Mouse (Mus musculus): ENCODE results near the gene Pfdn6. TPM values are rescaled to one million over a fixed set of nuclear protein-coding genes. Genes with fewer than 3 reads are reported as not detected.

The Pfdn6 gene
- total and polyA plus RNA-seq, 2 experiments from 2014 or later, result 25.2 to 168 TPM

DNA sequence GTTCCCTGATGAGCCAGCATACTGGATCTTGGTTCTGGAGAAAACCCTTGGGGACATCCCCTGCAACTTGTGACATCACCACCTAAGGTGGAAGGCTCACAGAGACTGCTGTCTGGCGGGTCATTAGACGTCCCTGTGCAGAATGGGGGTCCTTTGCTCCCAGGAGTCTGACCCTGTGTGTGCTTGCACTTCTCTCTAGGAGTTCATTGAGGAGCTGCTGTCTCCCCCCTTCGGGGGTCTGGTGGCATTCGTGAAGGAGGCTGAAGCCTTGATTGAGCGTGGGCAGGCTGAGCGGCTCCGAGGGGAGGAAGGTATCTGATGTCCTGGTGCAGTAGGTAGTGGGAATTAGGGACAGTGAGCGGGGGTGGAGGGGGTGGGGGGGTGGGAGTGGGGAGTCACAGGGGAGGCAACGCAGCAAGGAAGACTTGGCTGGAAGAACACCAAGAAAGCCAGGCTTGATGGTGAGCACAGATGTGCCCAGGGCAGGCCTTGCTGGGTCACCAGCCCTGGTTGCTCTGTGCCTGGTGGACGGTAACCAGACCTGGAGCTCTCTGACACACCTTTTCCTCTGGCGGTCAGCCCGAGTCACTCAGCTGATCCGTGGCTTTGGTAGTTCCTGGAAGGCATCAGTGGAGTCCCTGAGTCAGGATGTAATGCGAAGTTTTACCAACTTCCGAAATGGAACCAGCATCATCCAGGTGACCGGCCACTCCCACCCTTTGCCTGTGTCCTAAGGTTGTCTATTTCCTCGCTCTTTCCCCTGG, 25.1 kb upstream of the Pfdn6 start:
- no peak for TF ChIP-seq CTCF (IDR thresholded peaks at IDR 0.05; ENCODE audit: low read depth)
- no peak overlapping the region for H3K4me3 ChIP-seq (ENCODE audit: low read length)
- H3K27ac ChIP-seq, result no peak overlapping the region
- H3K4me2 ChIP-seq (ENCODE audit: low read depth, low read length), result no peak overlapping the region
- H3K9me3 ChIP-seq (ENCODE audit: low read length), result no peaks in the 10 kb centered on the region
- H3K9ac ChIP-seq (replicated peaks; ENCODE audit: low read length), result no peak overlapping the region
- DNase-seq (ENCODE audit: low spot score) (no peak), ATAC-seq (no peak)
- H3K27me3 ChIP-seq (ENCODE audit: insufficient read depth, low read length), result no peaks in the 10 kb centered on the region
- WGBS, result 92% methylated on average over 17 of the region's 17 CpGs
- H3K36me3 ChIP-seq (ENCODE audit: insufficient read depth, low read length), result peaks cover 40% of the 10 kb centered on the region
- H3K4me1 ChIP-seq (ENCODE audit: insufficient read depth, low read length), result no peaks in the 10 kb centered on the region

DNA sequence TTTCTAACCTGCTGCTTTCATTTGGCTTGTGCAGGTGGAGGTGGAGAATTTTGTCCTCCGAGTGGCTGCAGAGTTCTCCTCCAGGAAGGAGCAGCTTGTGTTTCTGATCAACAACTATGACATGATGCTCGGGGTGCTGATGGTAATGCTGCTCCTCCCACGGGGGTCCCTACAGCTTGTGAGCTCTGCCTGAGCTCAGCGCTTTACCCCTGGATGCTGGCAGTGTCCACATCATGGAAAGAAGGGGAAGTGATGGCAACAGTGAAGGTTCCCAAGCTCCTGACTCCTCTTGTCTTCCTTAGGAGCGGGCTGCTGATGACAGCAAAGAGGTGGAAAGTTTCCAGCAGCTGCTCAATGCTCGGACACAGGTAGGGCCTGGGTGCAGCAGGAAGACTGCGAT, 22.7 kb upstream of the Pfdn6 start:
- Histone ChIP-seq H3K36me3 (ENCODE audit: insufficient read depth, low read length) (peaks cover 61% of the 10 kb centered on the region), H3K9ac (replicated peaks; ENCODE audit: low read length) (no peak overlapping the region), H3K27me3 (ENCODE audit: insufficient read depth, low read length) (no peaks in the 10 kb centered on the region), H3K27ac (no peak overlapping the region), H3K4me1 (ENCODE audit: insufficient read depth, low read length) (no peaks in the 10 kb centered on the region), H3K4me3 (ENCODE audit: low read length) (no peak overlapping the region), H3K4me2 (ENCODE audit: low read depth, low read length) (no peak overlapping the region), H3K9me3 (ENCODE audit: low read length) (no peaks in the 10 kb centered on the region)
- no peak for TF ChIP-seq CTCF (IDR thresholded peaks at IDR 0.05; ENCODE audit: low read depth)
- DNase-seq (ENCODE audit: low spot score) (no peak), ATAC-seq (no peak)
- WGBS, result 94% methylated on average over 7 of the region's 7 CpGs

- no peak for TF ChIP-seq CTCF (IDR thresholded peaks at IDR 0.05; ENCODE audit: low read depth)
- Histone ChIP-seq H3K4me1 (ENCODE audit: insufficient read depth, low read length) (peaks cover 5% of the 10 kb centered on the region), H3K36me3 (ENCODE audit: insufficient read depth, low read length) (peaks cover 44% of the 10 kb centered on the region), H3K9me3 (ENCODE audit: low read length) (no peaks in the 10 kb centered on the region), H3K4me3 (ENCODE audit: low read length) (no peak overlapping the region), H3K9ac (replicated peaks; ENCODE audit: low read length) (no peak overlapping the region), H3K4me2 (ENCODE audit: low read depth, low read length) (no peak overlapping the region), H3K27me3 (ENCODE audit: insufficient read depth, low read length) (no peaks in the 10 kb centered on the region), H3K27ac (no peak overlapping the region)
- no peak for ATAC-seq
- no peak for DNase-seq (ENCODE audit: low spot score)
- 93% methylated on average over 15 of the region's 15 CpGs for WGBS
Measured at GRCm38 (mm10) chr17:33959948-33960347, 19.8 kb upstream of the Pfdn6 start.

- H3K4me2 ChIP-seq (ENCODE audit: low read depth, low read length), result no peak overlapping the region
- no peak overlapping the region for H3K4me3 ChIP-seq (ENCODE audit: low read length)
- H3K9me3 ChIP-seq (ENCODE audit: low read length), result no peaks in the 10 kb centered on the region
- TF ChIP-seq CTCF (IDR thresholded peaks at IDR 0.05; ENCODE audit: low read depth), result no peak
- DNase-seq (ENCODE audit: low spot score), result no peak
- peaks cover 9% of the 10 kb centered on the region for H3K4me1 ChIP-seq (ENCODE audit: insufficient read depth, low read length)
- H3K27me3 ChIP-seq (ENCODE audit: insufficient read depth, low read length), result no peaks in the 10 kb centered on the region
- ATAC-seq, result no peak
- no peak overlapping the region for H3K9ac ChIP-seq (replicated peaks; ENCODE audit: low read length)
- 96% methylated on average over 13 of the region's 13 CpGs for WGBS
- H3K27ac ChIP-seq, result no peak overlapping the region
- H3K36me3 ChIP-seq (ENCODE audit: insufficient read depth, low read length), result peaks cover 43% of the 10 kb centered on the region
Measured at GRCm38 (mm10) chr17:33959135-33959534, 19.0 kb upstream of the Pfdn6 start.

- DNase-seq (ENCODE audit: low spot score) (no peak), ATAC-seq (no peak)
- Histone ChIP-seq H3K4me3 (ENCODE audit: low read length) (no peak overlapping the region), H3K27ac (no peak overlapping the region), H3K9me3 (ENCODE audit: low read length) (no peaks in the 10 kb centered on the region), H3K4me1 (ENCODE audit: insufficient read depth, low read length) (peaks cover 11% of the 10 kb centered on the region), H3K36me3 (ENCODE audit: insufficient read depth, low read length) (peaks cover 42% of the 10 kb centered on the region), H3K27me3 (ENCODE audit: insufficient read depth, low read length) (no peaks in the 10 kb centered on the region), H3K9ac (replicated peaks; ENCODE audit: low read length) (no peak overlapping the region), H3K4me2 (ENCODE audit: low read depth, low read length) (no peak overlapping the region)
- WGBS, result 94% methylated on average over 11 of the region's 11 CpGs
- TF ChIP-seq CTCF (IDR thresholded peaks at IDR 0.05; ENCODE audit: low read depth), result no peak
Measured at GRCm38 (mm10) chr17:33958451-33958850, 18.3 kb upstream of the Pfdn6 start.

DNA sequence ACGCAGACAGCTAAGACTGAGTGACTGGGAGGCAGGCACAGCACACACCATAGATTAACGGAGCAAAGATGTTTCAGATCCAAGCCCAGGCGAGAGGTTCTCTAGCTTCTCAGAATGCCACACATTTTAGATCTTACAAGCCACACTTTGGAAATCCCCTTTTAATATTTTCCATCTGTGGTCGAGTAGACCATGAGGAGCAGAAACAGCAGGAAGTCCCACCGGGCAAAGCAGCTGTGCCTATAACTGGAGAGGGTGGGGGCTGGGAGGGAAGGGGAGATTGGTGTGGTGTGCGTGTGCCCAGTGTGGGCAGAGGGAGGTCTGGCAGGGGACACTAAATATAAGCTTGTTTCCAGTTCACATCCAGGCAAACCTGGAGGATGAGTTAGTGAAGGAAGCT, 17.4 kb upstream of the Pfdn6 start:
- Histone ChIP-seq H3K9ac (replicated peaks; ENCODE audit: low read length) (no peak overlapping the region), H3K4me3 (ENCODE audit: low read length) (no peak overlapping the region), H3K9me3 (ENCODE audit: low read length) (no peaks in the 10 kb centered on the region), H3K27me3 (ENCODE audit: insufficient read depth, low read length) (no peaks in the 10 kb centered on the region), H3K4me2 (ENCODE audit: low read depth, low read length) (no peak overlapping the region), H3K27ac (no peak overlapping the region), H3K4me1 (ENCODE audit: insufficient read depth, low read length) (peaks cover 11% of the 10 kb centered on the region), H3K36me3 (ENCODE audit: insufficient read depth, low read length) (peaks cover 42% of the 10 kb centered on the region)
- DNase-seq (ENCODE audit: low spot score), result no peak
- no peak for TF ChIP-seq CTCF (IDR thresholded peaks at IDR 0.05; ENCODE audit: low read depth)
- WGBS, result 85% methylated on average over 6 of the region's 6 CpGs
- no peak for ATAC-seq

DNA sequence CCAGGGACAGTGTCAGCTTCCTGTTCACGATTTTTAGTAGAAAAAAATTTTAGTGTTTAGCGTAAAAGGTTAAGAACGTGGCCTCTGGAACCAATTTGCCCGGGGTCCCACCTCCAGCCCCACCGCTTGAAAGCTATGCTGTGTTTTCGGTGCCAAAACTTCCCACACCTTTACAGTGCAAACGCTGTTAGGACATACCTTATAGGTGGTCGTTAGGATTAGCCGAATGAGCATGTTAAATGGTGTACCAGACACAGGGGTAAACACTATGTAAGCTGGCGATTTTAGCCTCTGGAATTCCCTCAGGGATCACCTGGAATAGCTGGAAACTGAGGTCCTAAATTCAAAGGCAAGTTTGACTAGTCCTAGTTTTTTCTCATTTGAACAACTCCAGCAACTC, 16.2 kb upstream of the Pfdn6 start:
- peaks cover 32% of the 10 kb centered on the region for H3K36me3 ChIP-seq (ENCODE audit: insufficient read depth, low read length)
- ATAC-seq (no peak), DNase-seq (ENCODE audit: low spot score) (no peak)
- H3K9ac ChIP-seq (replicated peaks; ENCODE audit: low read length), result peak overlapping the region; percentile 76
- peak overlapping the region; percentile 56 for H3K4me3 ChIP-seq (ENCODE audit: low read length)
- no peaks in the 10 kb centered on the region for H3K27me3 ChIP-seq (ENCODE audit: insufficient read depth, low read length)
- H3K4me1 ChIP-seq (ENCODE audit: insufficient read depth, low read length), result peaks cover 11% of the 10 kb centered on the region
- TF ChIP-seq CTCF (IDR thresholded peaks at IDR 0.05; ENCODE audit: low read depth), result no peak
- peak overlapping the region; percentile 82 for H3K4me2 ChIP-seq (ENCODE audit: low read depth, low read length)
- H3K9me3 ChIP-seq (ENCODE audit: low read length), result no peaks in the 10 kb centered on the region
- WGBS, result 10% methylated on average over 10 of the region's 10 CpGs
- H3K27ac ChIP-seq, result peak overlapping the region; percentile 86

Data from hindbrain, postnatal 0 days (tissue).